Mouse (Mus musculus) left cerebral cortex, adult 18-20 months (tissue): ENCODE data around the gene Gng8. TPM values are rescaled to one million over a fixed set of nuclear protein-coding genes. Genes with fewer than 3 reads are reported as not detected.

ENCODE experiments used
- DNase-seq, 2 experiments: peaks; one replicate each; pipeline ENCODE4 v3.0.0; 2021 to 2022; ENCODE audit warnings: low spot score in 2 of 2, mixed read lengths in 1 of 2
- total RNA-seq, 2 experiments: library from RNA; stranded (reverse); gene quantifications; 2 replicates each; pipeline ENCODE4 v1.2.3; 2021

Gng8 gene
- total RNA-seq, 2 experiments from 2014 or later = 2.9 to 3.4 TPM

DNA sequence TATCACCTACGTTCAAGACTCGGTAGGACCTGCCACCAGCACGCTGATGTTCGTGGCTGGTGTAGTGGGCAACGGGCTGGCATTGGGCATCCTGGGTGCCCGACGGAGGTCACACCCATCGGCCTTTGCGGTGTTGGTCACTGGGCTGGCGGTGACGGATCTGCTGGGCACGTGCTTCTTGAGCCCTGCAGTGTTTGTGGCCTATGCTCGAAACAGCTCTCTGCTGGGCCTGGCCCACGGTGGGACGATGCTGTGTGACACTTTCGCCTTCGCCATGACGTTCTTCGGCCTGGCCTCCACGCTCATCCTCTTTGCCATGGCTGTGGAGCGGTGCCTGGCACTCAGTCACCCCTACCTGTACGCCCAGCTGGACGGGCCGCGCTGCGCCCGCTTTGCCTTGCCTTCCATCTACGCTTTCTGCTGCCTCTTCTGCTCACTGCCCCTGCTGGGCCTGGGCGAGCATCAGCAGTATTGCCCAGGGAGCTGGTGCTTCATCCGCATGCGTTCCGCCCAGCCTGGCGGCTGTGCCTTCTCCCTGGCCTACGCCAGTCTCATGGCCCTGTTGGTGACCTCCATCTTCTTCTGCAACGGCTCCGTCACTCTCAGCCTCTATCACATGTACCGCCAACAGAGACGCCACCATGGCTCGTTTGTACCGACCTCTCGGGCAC, 15.4 kb downstream of the Gng8 start:
- DNase-seq = no peak

DNA sequence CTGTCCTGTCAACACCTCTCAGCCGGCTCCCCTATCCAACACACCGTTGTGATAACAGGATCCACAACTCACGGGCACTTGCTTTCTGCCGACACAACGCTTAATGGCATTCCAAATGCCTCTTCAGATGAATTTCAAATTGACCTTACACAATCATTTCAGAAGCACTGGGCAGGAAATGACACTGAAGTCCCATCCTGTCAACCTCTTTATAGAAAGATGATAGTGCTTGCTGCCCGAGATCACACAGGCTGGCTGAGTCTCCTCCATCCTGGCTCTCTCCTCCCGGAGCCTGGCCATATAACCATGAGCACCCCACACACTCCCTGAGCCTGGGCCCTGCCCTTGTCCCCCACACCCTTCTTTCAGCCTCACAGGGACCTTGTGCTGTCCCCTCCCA, 16.3 kb downstream of the Gng8 start:
- DNase-seq = no peak

DNA sequence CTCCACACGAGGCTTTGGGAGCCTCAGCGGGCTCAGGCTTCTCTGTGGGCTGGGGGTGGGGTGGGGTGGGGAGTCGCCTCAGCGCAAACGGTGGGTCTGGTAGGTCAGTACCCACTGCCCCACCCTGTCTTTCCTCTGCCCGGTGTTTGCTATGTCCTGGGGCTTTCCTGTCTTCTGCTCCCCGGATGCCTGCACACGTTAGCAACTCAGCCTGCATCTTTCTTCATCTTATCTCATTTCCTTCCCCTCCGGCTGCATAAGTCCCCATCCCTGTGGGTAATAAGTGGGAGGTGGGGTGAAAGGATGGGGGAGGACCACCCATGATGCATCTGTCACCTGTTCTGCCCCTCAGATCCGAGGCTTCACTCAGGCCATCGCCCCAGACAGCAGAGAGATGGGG, 16.8 kb downstream of the Gng8 start:
- no peak for DNase-seq

DNA sequence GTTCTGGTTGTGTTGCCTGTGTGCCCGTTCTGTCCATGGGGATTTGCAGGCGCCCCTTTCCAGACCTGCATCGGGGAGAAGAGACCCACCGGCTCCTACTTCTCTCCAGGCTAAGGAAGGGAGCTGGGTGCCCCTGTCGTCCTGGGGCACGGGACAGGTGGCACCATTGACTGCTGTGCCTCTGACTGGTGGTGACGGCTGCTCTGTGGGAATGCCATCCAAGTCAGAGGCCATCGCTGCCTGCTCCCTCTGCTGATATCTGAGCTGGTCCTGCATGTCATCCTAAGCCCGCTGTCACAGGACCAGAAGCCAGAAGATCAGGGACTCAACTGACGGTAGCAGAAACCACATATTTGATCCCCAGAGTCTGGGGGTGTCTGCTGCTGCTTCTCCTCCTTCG, 17.3 kb downstream of the Gng8 start:
- no peak for DNase-seq

DNA sequence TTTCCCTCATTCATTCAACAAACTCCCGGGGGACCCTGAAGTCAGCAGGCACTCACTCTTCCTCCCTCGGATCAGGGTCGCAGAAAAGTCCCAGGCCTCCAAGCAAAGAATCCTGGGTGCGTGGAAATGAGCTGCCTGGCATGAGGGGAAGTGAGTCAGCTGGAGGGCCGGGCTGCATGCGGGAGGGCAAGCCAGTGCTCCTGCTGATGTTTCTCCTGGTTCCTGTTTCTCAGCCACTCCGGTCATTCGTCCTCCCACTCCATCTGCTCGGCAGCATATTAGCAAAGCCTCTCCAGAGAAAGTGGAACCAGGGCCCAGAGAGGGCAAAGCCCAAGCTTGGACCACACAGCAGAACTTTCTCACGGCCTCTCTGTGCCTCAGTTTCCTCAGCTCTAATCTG, 18.3 kb downstream of the Gng8 start:
- no peak for DNase-seq

DNA sequence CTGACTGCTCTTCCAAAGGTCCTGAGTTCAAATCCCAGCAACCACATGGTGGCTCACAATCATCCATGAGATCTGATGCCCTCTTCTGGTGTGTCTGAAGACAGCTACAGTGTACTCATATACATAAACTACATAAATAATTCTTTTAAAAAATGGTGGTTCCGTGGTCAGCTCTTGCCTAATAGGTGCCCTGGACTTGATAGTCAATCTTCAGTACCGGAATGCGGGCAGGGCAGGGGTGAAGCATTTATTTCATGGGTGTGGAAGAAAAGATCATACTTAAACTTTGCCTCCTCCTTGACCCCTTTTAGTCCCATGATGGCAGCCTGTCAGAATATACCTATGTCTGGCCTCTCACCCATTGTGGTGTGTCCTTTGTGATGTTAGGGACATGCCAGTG, 20.3 kb downstream of the Gng8 start:
- no peak for DNase-seq

DNA sequence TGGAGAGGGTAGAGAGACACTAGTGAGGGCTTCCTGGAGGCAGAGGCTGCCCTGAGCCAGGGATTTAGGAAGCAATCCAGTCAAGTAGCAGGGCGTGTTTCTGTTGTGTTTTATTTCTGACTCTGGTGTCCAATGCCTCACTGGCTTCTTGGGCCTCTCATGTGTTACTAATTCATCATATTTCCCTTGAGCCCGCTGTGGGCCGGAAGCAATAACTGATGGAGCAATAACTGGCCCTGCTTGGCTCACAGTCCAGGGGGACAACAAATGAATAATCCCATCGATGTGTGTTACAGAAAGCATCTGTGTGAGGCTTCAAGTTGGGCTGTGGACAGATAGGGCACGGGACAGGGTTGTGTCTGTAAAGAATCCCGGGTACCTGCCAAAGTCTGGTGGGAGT, 20.8 kb downstream of the Gng8 start:
- no peak for DNase-seq

DNA sequence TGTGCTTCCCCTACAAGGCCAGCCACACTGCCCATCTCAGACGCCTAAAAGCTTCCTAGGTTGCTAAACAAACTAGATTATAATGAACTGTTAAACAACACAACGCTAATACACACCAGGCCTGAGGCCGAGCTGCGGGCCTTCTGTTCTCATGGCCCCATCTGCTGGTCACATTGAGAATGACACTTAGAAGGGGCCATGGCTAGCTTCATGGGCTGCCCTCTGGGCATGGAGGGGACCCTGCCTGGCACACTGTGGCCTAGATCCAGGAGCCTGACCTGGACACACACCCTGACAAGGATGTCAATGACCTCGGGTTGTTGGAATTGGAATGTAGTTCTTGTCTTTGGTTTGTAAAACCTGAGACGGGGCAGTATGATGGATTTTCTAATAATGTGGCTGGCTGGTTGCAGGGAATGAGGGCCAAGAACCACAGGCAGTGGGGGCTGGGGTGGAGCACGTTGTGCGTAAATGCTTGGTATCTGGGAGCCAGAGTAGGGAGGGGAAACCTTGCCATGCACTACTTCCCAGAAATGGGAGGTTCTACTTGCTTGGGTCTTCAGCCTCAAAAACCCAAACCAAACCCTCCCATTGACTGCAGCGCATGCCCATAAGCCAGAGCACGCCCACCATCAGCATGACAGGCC, 22.3 kb downstream of the Gng8 start:
- DNase-seq = peak; percentile 73 to 82

DNA sequence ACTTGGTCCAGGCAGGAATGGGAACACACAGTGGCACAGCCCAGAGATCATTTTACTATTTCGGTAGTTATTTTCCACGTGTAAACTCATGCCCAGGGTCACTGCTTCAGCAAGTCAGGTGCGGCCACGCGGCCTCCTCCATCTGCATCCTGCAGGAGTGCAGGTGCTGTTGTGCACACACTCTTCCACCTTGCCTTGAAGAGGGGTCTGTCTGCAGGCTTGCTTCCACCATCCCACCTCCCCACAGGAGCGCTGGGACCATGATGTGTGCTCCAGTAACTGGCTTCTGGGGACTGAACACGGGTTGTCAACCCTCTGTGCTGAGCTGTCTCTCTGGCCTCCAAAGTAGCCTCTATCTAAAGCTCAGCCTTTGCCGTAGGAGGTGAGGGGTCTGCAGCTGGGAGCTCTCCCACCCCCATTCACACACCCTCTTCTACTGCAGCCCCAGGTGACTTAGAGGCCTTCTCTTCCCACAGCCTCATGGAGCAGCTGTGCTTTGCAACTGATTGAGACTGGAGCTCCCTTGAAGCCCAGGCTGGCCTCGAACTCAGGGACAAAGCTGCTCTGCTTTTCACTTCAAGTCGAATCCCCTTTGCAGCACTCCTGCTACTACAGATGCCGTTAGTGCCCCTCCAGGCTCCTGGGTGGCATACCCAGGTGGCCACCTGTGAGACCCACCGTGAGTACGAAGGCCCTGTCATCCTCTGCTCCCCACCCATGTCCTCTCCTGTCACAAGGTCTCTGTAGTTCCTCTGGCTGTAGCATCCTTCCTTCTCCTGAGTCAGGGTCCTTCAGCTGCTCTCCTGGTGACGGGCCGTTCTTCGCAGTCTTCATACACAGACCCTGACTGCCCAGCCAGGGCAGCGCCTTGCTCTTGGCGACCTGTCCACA, 23.1 kb downstream of the Gng8 start:
- DNase-seq = no peak

DNA sequence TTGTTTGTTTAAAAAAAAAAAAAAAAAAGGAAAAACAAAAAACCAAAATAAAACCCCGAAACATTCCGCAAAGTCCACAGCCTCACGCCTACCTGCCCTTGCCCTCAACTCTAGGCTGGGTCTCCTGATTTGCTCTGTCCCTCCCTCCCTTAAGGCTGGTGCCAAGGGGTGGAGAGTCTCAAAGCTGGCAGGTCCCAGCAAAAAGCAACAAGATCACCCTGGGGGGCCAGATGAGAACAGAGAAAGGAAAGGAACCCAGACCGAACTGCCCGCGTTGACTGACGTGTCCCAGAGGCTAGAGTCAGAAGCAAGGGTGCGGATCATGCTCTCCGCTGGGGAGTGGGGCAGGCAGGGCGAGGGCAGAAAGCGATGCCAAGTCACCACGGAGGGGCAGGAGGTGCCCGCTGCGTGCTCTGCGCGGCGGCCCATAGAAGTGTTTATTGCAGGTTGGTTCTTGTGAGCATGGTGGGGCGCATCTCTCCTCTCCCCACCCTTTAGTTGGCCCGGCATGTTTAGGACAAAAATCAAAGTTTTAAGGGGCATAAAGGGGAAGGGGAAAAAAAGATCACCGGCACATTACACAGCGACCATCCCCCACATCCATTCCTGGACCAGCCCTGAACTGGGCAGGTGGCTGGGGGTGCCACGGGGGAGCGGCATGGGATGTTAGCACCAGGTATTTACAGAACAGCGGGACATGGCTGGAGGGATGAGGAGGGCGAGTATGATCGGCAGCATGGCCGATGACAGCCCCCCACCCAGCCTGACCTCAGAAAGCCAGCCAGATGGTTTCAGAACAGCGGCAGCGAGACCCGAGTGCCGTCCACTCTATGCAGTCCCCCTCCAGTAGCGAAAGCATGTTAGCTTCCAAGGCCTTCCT, 24.1 kb downstream of the Gng8 start:
- no peak for DNase-seq

DNA sequence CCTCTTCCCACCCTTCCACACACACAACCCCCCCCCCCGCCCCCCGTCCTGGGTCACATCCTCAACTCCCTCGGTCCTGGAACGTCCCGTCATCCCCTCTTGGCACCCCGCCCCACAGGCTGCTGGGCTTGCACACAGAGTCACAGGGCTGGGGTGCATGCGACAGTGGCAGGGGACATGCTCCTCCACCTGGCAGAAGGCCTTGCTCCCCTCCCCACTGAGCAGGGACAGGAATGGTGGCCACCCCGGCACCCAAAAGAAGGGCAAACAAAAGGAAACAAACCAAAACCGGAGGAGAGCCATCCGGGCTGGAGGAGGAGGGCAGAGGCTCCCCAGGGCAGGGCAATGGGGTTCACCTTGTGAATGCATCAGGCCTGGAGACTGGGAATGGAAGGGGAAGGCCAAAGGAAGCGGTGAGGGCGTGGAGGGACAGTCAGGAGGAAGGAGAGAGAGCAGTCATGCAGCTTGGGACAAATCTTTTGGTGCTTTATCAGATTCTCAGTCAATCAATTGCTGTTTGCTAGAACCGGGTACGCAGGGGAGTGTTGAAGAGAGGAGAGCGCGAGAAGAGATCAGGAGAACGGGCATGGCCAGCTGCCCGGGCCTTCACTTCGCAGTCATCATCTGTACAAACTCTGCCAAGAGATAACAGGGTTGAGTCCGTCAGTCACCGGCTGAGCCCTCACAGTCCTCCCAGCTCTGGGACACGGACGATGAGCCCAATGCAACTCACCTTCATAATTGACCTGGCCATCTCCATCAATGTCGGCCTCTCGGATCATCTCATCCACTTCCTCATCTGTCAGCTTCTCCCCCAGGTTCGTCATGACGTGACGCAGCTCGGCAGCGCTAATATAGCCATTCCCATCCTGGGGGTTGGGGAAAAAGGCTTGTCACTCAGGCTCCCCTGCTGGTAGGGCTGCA, 25.0 kb downstream of the Gng8 start:
- no peak for DNase-seq

DNA sequence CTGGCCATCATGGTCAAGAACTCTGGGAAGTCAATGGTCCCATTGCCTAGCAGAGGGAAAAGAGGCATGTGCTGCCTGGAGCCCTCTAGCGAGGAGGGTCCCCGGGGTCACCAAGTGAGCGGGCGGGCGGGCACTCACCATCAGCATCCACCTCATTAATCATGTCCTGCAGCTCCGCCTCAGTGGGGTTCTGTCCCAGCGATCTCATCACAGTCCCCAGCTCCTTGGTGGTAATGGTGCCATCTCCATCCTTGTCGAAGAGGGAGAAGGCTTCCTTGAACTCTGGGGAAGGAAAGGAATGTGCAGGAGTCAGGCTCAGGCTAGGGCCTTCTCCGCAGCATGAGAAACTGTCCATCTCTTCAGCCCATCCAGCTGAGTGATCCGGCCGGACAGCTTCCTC, 25.9 kb downstream of the Gng8 start:
- no peak for DNase-seq

DNA sequence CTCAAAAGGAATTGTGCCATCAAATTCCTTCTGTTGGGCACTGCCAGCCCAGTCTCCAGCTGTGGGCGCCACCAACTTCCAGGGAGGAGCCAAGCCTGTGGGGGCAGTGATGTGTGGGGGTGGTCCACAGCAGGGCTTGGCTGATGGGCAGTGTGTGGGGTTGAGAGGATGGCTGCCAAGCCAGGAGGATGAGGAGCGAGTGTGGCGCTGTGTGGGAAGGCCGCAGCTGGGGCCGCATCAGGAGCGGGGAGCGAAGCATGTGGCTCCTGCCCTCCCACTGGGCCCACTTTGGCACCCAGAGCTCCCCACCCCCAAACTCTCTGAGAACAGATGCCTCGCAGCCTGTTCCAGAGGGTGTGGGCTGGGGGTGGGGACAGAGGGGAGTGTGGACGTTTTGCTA, 26.4 kb downstream of the Gng8 start:
- peak; percentile 76 to 88 for DNase-seq

DNA sequence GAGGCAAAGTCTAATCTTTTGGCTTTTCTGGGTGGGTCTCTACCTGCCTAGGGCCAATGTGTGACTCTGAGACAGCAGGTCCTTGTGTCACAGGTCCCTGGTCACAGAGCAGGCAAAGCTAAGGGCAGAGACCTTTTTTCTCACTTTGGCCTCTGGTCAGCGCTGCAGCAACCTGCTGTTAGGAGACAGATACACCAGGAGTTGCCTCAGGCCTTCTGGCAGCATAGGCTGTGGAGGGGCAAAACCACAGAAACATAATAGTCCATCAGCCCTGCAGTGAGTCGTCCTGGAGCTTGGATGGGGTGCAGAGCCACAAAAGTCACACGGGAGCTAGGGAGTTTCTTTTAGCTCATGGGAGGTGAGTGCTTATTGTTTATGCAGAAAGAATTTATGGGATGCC, 27.1 kb downstream of the Gng8 start:
- DNase-seq = no peak

DNA sequence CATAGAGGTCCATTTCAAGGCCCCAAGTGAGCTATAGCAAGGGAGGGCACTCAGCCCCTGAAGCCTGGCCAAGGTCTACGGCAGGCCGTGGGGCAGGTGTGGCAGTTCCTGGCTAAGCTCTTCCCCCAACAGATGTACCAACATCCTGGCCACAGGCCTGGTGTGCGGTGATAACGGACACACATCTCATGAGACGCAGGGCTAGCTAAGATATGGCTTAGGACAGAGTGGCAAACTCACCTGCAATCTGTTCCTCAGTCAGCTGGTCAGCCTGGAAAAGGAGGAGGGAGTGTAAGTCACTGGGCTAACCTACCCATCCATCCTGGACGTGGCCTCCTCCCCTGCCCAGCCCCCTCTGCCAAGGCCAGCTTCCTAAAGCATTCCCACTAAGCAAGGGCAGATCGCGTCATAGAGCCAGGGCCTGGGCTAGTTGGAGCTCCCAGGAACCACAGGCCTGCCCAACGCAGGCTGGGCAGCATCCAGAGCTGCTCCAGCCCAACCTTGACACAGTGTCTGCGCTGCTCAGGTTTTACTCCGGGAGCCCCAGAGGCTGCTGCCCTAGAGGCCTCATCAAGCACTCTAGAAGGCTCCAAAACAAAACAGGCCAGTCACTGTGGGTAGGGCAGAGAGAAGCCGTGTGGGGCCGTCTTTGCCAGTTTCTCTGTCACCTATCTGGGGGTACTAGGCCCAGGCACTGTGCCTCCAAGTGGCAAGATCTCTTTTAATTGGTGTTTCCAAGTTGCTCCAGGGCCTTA, 28.0 kb downstream of the Gng8 start:
- DNase-seq = no peak

DNA sequence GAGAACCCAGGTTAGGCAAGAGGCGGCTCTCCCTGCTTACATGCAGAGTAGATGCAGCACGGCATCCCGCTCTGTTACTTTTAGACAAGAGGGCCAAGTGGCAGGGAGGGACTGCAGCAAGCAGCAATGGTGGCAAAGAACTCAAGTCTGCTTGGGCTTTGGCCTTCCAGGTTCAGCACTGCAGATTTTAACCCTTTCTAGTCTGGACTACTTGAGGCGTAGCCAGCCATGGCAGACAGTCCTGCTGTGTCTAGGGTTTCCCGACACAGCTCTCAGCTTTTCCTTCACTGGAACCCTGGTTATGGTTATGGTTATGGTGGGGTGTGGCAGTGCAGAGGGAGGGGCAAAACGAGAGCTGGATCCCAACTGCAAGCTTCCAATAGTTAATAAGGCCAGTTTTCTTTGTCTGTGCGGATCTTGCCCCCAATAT, 28.6 kb downstream of the Gng8 start:
- no peak for DNase-seq

DNA sequence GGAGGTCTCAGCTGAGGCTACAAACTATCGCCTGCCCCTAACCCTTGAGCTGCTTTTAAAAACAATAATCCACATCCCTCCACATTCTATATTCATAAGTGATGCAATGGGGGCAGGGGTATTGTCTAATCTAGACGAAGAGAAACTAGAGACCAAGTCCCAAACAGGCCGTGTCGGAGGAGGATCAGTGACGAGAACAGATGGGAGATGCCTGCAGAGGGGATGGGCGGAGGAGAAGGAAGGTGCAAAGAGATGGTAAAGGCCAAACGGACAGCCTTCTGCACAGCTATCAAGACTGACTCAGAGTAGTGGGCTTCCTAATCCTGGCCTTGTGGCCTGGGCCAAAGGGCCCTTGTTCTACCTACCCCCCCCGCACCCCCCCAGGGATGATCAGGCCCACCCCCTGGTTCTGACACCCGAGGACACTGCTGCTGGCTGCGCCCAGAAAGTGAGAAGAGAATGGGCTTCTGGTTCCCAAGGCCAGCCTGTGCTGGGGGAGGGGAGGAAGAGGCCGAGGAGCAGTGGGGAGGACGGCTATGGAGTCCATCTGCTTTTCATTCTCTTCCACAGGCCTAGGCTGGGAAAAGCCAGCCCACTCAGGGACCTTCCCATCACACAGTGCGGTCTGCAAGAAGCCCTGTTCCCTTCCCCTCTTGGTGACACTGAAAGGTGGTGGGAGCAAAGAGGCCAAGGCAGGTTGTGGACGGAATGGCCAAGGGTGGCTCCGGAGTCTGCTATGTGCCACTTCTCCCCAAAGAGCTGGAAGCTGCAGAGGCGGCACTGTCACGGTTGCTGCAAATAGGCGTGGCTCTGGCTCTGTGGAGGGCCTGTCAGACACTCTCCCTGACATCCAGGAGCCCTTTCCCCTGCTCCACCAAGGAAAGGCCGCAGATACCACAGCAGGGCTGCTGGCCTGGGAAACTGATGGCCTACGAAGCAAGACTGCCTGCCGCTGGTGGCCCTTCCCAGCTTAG, 29.5 kb downstream of the Gng8 start:
- peak in 1 of 2 experiments; percentile 49 for DNase-seq

DNA sequence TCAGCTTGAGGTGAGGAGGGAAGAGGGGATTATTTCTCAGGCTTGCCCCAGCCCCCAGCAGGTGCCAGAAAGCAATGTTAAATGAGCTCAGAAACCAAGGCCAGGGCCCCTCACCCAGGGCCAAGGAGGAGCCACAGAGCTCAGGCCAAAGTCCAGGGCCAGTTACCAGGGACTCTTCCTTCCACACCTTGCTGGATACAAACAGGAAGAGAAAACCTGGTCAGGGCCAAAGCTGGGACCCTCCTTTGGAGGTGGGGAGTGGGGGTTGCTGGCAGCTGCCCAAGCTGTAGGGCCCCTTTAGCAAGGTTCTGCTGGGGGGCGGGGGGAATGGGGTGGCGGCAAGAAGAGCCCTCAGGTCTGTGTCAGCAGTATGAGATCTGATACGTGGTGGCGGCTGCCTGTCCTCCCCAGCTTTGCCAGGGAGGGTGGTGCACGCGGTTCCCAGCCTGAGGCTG, 30.3 kb downstream of the Gng8 start:
- no peak for DNase-seq
